Comparison of ENCODE assay signal across 8 mouse cellular contexts in the genomic region with DNA sequence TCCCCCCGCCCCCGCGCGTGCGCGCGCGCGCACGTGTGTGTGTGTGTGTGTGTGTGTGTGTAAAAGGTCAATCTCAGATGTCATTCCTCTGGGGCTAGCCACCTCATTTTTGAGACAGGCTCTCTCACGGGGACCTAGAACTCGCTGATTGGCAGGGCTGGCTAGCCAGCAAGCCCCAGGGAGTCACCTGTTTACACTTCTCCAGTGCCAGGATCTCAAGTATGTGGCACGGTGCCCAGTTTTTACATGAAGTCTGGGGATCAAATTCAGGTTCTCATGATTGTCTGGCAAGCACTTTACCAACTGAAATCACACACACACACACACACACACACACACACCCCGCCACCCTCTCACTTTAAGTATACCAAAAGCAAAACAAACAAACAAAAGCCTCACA. TPM values are rescaled to one million over a fixed set of nuclear protein-coding genes. Genes with fewer than 3 reads are reported as not detected.
DNase-seq lines count a peak whose midpoint lies in the region; ATAC-seq and TF ChIP-seq lines count a peak whose summit lies in the region.
"Had no signal": no experiment of that assay in that cellular context is flagged by ENCODE, and none has a peak within 500 bp of the region (broad histone marks: within the 10 kb centered on the region; RNA-seq: fewer than 3 reads in every experiment).

No protein-coding gene starts in this region.

- no peak overlapping the region for H3K4me3 ChIP-seq in limb, embryonic 14.5 days (replicated peaks; ENCODE audit: low read length)

- no peaks in the 10 kb centered on the region for H3K9me3 ChIP-seq in limb, embryonic 14.5 days (ENCODE audit: control insufficient read depth, low read length)

- no peak overlapping the region for H3K4me2 ChIP-seq in limb, embryonic 14.5 days (replicated peaks; ENCODE audit: low read depth, low read length, severe bottlenecking)

- no peaks in the 10 kb centered on the region for H3K4me1 ChIP-seq in limb, embryonic 14.5 days (ENCODE audit: control insufficient read depth, insufficient read depth, low read length)

- H3K36me3 ChIP-seq in limb, embryonic 14.5 days (ENCODE audit: control insufficient read depth, insufficient read depth, low read length) = peaks cover 48% of the 10 kb centered on the region

- H3K9ac ChIP-seq in limb, embryonic 14.5 days (ENCODE audit: low read depth, low read length, severe bottlenecking) = no peak overlapping the region

- no peak overlapping the region for H3K27ac ChIP-seq in limb, embryonic 14.5 days (replicated peaks; ENCODE audit: low read depth, low read length)

- DNase-seq in 3134 (ENCODE audit: extremely low read depth, insufficient read length, low spot score) = peak; percentile 47
- DNase-seq in NIH3T3 (ENCODE audit: low read depth) = peak; percentile 87
- DNase-seq in heart, adult 8-10 months (ENCODE audit: low spot score) = peak; percentile 45
- DNase-seq in limb, embryonic 14.5 days (ENCODE audit: low spot score) = peak; percentile 27
- DNase-seq in spleen, adult 18-20 months = no peak
- DNase-seq in B cell, adult 2 months = no peak
- DNase-seq in spleen, postnatal 36 days (ENCODE audit: low spot score in 2 of 2) = no peak

- 79% methylated on average over 14 of the region's 14 CpGs for WGBS in limb, embryonic 14.5 days

- H3K27me3 ChIP-seq in limb, embryonic 14.5 days (ENCODE audit: control insufficient read depth, insufficient read depth, low read length) = no peaks in the 10 kb centered on the region

- TF ChIP-seq POLR2A in limb, embryonic 14.5 days (IDR thresholded peaks at IDR 0.05; ENCODE audit: borderline replicate concordance, extremely low read depth, insufficient read depth, insufficient read length) = no peak

- no peak for ATAC-seq in limb, embryonic 14.5 days (ENCODE audit: low FRiP score, low read depth)

RNA-seq across cellular contexts. Expression of a gene that starts 26.9 kb away (rescaled TPM):
- 1 to 10 TPM; 3.7 to 5.2 (median 4.6) TPM for total RNA-seq in heart, adult 8-10 months (2022)
- 87.8 and 90.3 TPM in 2 replicates for polyA plus RNA-seq in limb, embryonic 14.5 days (2012; rRNA removed)
- 111 and 138 TPM in 2 replicates for polyA plus RNA-seq in limb, embryonic 14.5 days (2014; fragmentation: Nextera tagmentation; extraction: Ambion mirVana)
- total RNA-seq: monocyte, adult 5-6 weeks had no signal

RNA-seq across cellular contexts. Expression of a gene that starts 42.0 kb away (rescaled TPM):
- total RNA-seq in heart, adult 8-10 months (2022) = 10 to 100 TPM; 21.1 to 29.9 (median 25.6) TPM
- 14.9 and 17.3 TPM in 2 replicates for polyA plus RNA-seq in limb, embryonic 14.5 days (2012; rRNA removed)
- polyA plus RNA-seq in limb, embryonic 14.5 days (2014; fragmentation: Nextera tagmentation; extraction: Ambion mirVana) = 12.9 and 14.1 TPM in 2 replicates

Comparison
In these comparisons a context has a peak if more than half of its experiments do, and no peak if none do; other contexts are left out.
1. DNase-seq: peak in 3134 (single experiment), NIH3T3 (single experiment), heart, adult 8-10 months (single experiment) and limb, embryonic 14.5 days (single experiment); none in spleen, adult 18-20 months (0 of 2), B cell, adult 2 months (0 of 2) and spleen, postnatal 36 days (0 of 2).